Mouse (Mus musculus): Measurements from ENCODE around the gene Kl. TPM values are rescaled to one million over a fixed set of nuclear protein-coding genes. Genes with fewer than 3 reads are reported as not detected.

Gene Kl
- polyA plus RNA-seq, 1 experiment: 0.35 TPM

GRCm38 (mm10) chr5:151027171-151027570 lies 74.8 kb downstream of the Kl start:
- no peak for DNase-seq (ENCODE audit: low read depth)

- no peak for DNase-seq (ENCODE audit: low read depth)
Observed at GRCm38 (mm10) chr5:151028906-151029305, 76.5 kb downstream of the Kl start.

- DNase-seq (ENCODE audit: low read depth): no peak
Observed at GRCm38 (mm10) chr5:151034715-151035512, 82.5 kb downstream of the Kl start.

GRCm38 (mm10) chr5:151037871-151038270 lies 85.5 kb downstream of the Kl start:
- no peak for DNase-seq (ENCODE audit: low read depth)

GRCm38 (mm10) chr5:151042911-151043310 lies 90.5 kb downstream of the Kl start:
- DNase-seq (ENCODE audit: low read depth): no peak
